Mouse (Mus musculus): Measurements from ENCODE around the gene Vmn2r98. TPM values are rescaled to one million over a fixed set of nuclear protein-coding genes. Genes with fewer than 3 reads are reported as not detected.

Gene Vmn2r98
- polyA plus RNA-seq (2015; fragmentation: Illumina TruSeq; extraction: RNeasy Lipid Tissue Mini Kit (QIAGEN cat#74804); ENCODE audit: insufficient read depth, low read depth, low replicate concordance): not detected

DNA sequence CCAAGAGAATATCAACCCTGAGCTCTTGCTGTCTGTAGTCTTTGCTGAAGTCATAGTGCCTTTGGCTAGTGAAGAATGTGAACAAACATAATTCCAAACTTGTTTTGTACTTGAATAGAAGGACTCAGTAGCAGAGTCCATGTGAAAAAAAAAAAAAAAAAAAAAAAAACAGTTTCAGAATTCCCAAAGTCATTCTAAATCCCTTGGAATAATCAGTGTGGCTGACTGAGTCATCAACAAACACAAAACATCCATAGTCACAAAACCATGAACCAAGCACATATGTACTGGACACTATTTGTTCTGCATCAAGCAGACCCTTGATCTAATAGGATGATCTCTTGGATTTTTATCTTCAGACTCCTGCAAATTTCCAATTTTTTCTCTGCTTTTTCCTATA, at the start of gene Vmn2r98:
Gene Vmn2r98 (plus strand): TSS at position 301 of the 400 bp plus-strand sequence.

Other genes with a start within 250 kb of the Vmn2r98 start
- gene Vmn2r97, start 139.2 kb upstream of the Vmn2r98 start, polyA plus RNA-seq (2015; fragmentation: Illumina TruSeq; extraction: RNeasy Lipid Tissue Mini Kit (QIAGEN cat#74804); ENCODE audit: insufficient read depth, low read depth, low replicate concordance): not detected